Mouse (Mus musculus): ENCODE results near the gene Foxi3. TPM values are rescaled to one million over a fixed set of nuclear protein-coding genes. Genes with fewer than 3 reads are reported as not detected.

Foxi3 gene
- polyA plus RNA-seq, 1 experiment from 2014 or later: not detected

Other genes starting within 250 kb of the Foxi3 start
- gene Rpia, start 164.3 kb upstream of the Foxi3 start, polyA plus RNA-seq (2014; fragmentation: Nextera tagmentation; extraction: Ambion mirVana): 3.2 and 4.5 TPM in 2 replicates
- gene Eif2ak3, start 112.0 kb upstream of the Foxi3 start, polyA plus RNA-seq (2014; fragmentation: Nextera tagmentation; extraction: Ambion mirVana): 12.4 and 15.7 TPM in 2 replicates
- not detected in 2 replicates for gene Tex37, start 37.6 kb upstream of the Foxi3 start, polyA plus RNA-seq (2014; fragmentation: Nextera tagmentation; extraction: Ambion mirVana)
- 4.6 and 5.4 TPM in 2 replicates for gene Thnsl2, start 187.9 kb downstream of the Foxi3 start, polyA plus RNA-seq (2014; fragmentation: Nextera tagmentation; extraction: Ambion mirVana)
- gene Fabp1, start 243.3 kb downstream of the Foxi3 start, polyA plus RNA-seq (2014; fragmentation: Nextera tagmentation; extraction: Ambion mirVana): not detected in 2 replicates